Mouse (Mus musculus) erythroblast, embryonic 14.5 days (primary cell): Measurements from ENCODE around the gene Lmntd1.

Experiments used
- GATA1 ChIP-seq: IDR thresholded peaks from 2 replicates; pipeline ENCODE4 v1.6.1; 2012; ENCODE audit warnings: low read length, inconsistent platforms, mixed read lengths
- TAL1 ChIP-seq: IDR thresholded peaks from 3 replicates; pipeline ENCODE4 v1.6.1; 2012; ENCODE audit warnings: low read length, inconsistent platforms, mixed read lengths

DNA sequence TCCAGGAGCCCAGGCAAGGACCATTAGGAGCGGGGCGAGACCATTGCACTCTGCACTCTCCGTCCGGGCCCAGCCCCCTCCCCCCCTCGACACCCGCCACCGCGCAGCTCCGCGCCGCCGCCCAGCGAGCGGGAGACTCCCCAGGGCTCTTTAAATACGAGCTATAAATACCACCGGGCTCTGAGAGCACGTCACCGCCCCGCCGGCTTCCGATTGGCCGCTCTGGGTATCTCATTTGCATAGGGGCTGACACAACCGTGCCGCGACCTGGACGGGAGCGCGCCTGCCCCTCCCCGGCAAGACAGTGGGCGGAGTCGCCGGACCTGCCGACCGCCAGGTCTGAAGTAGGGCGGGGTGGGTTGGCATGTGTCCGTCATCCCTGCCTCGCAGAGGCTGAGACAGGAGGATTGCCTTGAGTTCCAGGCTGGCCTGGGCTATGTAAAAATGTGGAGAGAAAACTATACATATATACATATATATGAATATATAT lies 273.4 kb downstream of the Lmntd1 start:
- TF ChIP-seq GATA1 (no peak), TAL1 (no peak)
